Mouse (Mus musculus): Measurements from ENCODE around the gene Pmvk. TPM values are rescaled to one million over a fixed set of nuclear protein-coding genes. Genes with fewer than 3 reads are reported as not detected.

The Pmvk gene
- polyA plus RNA-seq (2017; shearing (Covaris generic)), result 9.9 TPM

DNA sequence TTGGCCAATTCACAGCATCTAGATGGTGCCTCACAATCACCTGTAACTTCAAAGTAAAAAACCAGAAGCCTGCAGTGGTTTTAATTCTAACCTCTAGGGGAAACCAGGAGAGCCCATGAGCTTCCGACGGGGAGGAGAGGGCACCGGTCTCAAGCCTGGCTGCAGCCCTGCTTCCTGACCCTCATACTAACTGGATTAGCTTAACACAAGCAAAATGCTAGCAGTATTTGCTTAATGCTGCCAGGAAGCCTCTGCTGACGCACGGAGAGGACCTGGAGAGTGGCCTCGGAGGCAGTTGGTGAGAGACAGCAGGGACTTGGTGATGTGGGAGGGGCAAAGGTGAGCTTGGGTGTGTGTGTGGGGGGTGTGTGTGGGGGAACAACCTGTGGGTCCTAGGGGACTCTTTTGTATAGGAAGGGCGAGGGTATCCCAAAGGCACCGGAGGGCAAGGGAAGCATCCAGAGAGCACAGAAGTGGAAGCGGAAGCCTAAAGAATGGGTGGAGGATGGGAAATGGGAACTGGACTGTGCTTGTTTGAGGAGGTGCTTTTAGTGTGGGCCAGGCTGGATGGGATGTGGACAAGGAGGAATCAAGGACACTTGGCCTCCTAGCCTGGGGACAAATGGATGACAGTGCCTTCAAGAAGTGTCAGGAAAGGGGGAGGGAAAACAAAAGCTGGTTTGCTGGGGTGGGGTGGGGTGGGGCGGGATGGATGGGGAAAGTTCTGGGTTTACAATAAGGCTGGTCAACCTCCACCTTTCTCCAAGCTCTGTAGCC lies at the start of gene Pmvk:
Gene Pmvk (plus strand): TSS at position 141 of the 777 bp plus-strand sequence.

DNA sequence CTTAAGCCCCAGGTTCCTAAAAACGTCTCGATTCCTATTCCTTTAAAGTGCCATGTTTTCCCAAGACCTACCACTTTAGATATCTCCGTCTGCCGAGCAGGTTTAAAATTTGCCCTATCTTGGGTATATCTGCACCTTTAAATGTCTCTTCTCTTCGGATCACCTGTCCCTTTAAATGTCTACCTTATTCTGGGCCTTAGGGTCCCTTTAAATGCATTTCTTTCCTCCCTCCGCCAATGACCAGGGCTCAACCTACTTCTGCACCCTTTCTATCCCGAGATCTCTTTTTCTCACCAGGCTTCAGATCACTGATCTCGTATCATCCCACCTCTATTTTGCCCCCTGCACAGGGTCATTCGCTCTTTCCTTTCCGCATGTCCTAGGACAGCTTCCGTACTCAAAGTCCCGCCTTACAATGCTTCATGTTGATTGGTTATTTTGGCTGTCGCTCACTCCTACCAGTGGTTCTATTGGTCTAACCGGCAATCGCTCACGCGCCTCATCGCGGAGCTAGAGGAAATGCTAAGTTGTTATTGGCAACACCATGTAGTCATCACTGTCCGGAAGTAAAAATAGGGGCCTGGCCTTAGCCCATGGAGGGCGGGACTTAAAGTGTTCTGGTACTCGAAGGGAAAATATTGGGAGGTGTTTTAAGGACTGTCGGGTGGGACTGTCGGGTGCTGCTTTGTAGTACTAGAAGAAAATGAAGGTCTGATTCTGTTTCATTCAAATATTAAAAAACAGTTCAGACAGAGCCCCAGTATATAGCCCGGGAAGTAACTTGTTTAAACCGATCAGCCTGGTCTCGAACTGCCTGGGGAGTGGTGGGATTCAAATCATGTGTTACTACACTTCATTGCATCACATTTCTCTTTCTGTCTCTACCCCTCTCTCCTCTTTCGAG lies 42.6 kb upstream of the Pmvk start, which contains the start of gene Flad1:
Gene Flad1 (minus strand): TSS at position 381 of the 904 bp plus-strand sequence.

DNA sequence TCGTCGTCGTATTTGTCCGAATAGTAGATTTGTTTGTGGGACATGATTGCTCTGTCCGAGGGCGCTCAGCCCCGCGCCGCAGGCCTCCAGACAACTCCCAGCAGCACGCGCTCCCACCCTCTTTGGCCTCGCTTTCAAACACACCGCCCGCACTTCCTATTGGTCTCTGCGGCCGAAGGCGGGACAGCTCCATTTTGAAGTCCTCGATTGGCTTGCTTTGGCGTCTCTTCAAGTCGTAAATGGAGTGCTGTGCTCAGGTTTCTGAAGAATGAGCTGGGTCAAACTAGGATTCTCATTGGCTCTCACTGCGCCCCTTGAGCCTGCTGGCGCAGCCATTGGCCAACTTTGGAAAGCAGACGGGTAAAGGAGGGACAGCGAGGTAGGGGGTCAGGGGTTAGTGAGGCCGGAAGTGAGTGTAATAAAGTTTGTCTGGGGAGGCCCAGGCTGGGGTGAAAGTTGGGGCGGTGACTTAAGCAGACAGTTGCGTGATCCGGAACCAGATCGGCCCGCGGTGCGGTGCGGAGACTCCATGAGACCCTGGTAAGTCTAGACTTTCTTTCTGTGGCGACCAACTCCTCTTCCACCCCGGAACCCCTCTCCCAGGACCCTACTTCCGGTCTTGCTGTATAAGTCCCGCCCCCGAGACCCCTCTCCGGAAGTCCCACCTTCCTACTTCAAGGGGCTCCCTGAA lies 36.0 kb upstream of the Pmvk start, which contains the start of the genes Cks1b and Shc1:
Gene Cks1b (minus strand): TSS at position 214 of the 691 bp plus-strand sequence.
Gene Shc1 (plus strand): TSS at position 274 of the 691 bp plus-strand sequence.

DNA sequence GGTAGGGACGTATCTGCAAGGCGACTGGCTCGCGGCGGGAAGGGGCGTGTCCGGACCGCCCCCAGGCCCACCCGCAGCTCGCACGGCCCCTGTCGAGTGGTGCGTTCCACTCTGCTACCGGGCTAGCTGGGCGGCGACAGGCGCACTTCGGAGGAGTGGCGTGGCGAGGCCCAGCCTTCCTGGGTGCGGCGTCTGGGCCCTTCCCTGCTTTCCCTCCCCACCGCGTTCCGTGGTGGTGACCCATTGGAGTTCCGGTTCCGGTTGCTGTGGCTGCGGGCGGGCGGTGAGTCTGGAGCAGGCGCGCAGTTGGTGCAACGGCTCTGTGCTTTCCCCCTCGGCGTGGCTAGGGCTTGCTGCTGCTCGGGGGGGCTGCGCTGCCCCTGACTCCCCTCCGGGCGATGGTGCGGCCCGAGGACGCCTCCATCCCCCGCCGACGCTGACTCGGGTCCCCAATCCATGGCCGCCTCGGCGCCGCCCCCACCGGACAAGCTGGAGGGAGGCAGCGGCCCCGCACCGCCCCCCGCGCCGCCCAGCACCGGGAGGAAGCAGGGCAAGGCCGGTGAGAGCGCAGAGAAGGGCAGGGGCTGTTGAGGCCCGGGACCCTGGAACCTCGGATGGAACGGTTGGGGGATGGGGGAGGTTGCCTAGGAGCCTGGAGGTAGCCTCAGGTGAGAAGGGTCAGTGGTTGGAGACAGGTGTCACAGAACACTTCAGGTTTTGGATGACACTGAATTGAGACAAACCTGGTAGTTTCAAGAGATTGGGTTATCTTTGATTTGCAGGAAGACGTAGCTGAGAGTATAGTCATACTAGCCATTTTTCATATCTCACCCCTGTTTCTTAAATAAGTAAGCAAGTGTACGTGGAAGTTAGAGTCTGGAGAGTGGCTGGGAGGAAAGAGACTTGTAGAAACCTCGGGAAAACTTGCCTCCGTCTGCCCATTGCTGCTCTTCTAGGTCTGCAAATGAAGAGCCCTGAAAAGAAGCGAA lies 23.9 kb upstream of the Pmvk start, which contains the start of gene Pygo2:
Gene Pygo2 (plus strand): TSS at position 44 of the 989 bp plus-strand sequence.

DNA sequence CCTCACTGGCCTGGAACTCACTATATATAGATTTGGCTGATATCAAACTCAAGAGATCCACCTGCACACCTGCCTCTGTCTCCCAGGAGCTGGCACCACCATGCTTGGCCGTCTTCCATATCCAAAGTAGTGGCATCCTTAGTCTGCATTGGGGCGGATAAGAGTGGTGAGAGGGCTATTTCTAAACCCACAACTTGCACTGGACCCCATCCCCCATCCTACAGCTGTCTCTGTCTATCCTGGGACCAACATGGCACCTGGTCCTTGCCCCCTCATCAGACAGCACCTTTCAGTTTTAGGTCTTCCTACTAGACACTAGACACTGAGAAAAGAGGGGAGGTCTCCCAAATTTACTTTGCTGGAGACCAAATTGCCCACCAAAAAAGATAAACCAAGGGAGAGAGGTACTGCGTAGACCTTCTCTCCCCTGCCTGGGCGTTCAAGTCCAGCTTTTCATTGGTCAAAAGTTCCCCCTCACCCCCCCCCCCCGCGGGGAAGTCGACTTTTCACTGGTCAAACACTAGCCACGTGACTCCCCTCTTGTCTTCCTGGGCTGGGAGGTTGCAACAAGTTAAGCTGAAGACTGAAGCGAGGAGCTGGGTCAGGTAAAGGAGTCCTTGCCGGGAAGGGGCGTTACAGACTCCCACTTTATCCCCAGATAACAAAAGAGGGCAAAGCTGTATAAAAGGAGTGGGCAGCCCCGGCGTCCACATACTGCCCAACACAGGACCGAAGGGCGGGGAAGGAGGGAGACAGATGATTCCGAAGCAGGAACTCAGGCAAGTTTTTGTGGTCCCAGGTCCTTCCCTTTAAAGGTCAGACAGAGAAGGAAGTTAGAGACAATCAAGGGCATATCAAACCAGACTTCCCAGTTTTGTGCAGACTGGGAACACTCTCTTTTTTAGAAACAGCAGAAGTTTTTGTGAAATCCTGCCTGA lies 17.9 kb upstream of the Pmvk start, which contains the start of gene Pbxip1:
Gene Pbxip1 (plus strand): TSS at position 531 of the 938 bp plus-strand sequence.

Other genes with a start within 250 kb of the Pmvk start
- gene Thbs3, start 239.4 kb upstream of the Pmvk start, polyA plus RNA-seq (2017; shearing (Covaris generic)), result 1.5 TPM
- gene Mtx1, start 227.5 kb upstream of the Pmvk start, polyA plus RNA-seq (2017; shearing (Covaris generic)), result 102 TPM
- gene Muc1, start 225.5 kb upstream of the Pmvk start, polyA plus RNA-seq (2017; shearing (Covaris generic)), result not detected
- gene Krtcap2, start 208.6 kb upstream of the Pmvk start, polyA plus RNA-seq (2017; shearing (Covaris generic)), result 161 TPM
- 1.1 TPM for gene Trim46, start 208.2 kb upstream of the Pmvk start, polyA plus RNA-seq (2017; shearing (Covaris generic))
- 74.9 TPM for gene Dpm3, start 195.2 kb upstream of the Pmvk start, polyA plus RNA-seq (2017; shearing (Covaris generic))
- 189 TPM for gene Slc50a1, start 184.0 kb upstream of the Pmvk start, polyA plus RNA-seq (2017; shearing (Covaris generic))
- not detected for gene Efna1, start 173.4 kb upstream of the Pmvk start, polyA plus RNA-seq (2017; shearing (Covaris generic))
- not detected for gene Efna3, start 131.6 kb upstream of the Pmvk start, polyA plus RNA-seq (2017; shearing (Covaris generic))
- 0.21 TPM for gene Efna4, start 116.5 kb upstream of the Pmvk start, polyA plus RNA-seq (2017; shearing (Covaris generic))
- gene Adam15, start 104.5 kb upstream of the Pmvk start, polyA plus RNA-seq (2017; shearing (Covaris generic)), result 11.3 TPM
- 0.20 TPM for gene Dcst2, start 92.6 kb upstream of the Pmvk start, polyA plus RNA-seq (2017; shearing (Covaris generic))
- gene Dcst1, start 89.3 kb upstream of the Pmvk start, polyA plus RNA-seq (2017; shearing (Covaris generic)), result 0.25 TPM
- gene Zbtb7b, start 59.8 kb upstream of the Pmvk start, polyA plus RNA-seq (2017; shearing (Covaris generic)), result 14.2 TPM
- 0.31 TPM for gene Lenep, start 51.7 kb upstream of the Pmvk start, polyA plus RNA-seq (2017; shearing (Covaris generic))
- gene Flad1, start 42.7 kb upstream of the Pmvk start, polyA plus RNA-seq (2017; shearing (Covaris generic)), result 25.3 TPM
- 10.2 TPM for gene Cks1b, start 36.2 kb upstream of the Pmvk start, polyA plus RNA-seq (2017; shearing (Covaris generic))
- gene Shc1, start 36.1 kb upstream of the Pmvk start, polyA plus RNA-seq (2017; shearing (Covaris generic)), result 79.2 TPM
- gene Pygo2, start 24.3 kb upstream of the Pmvk start, polyA plus RNA-seq (2017; shearing (Covaris generic)), result 47.2 TPM
- gene Pbxip1, start 17.8 kb upstream of the Pmvk start, polyA plus RNA-seq (2017; shearing (Covaris generic)), result 82.6 TPM
- gene Kcnn3, start 65.6 kb downstream of the Pmvk start, polyA plus RNA-seq (2017; shearing (Covaris generic)), result not detected